Mouse (Mus musculus): ENCODE data around the gene 1700015F17Rik. TPM values are rescaled to one million over a fixed set of nuclear protein-coding genes. Genes with fewer than 3 reads are reported as not detected.

1700015F17Rik gene
- polyA plus RNA-seq, 1 experiment: not detected

- Histone ChIP-seq H3K4me3 (replicated peaks) (no peak overlapping the region), H3K9me3 (no peaks in the 10 kb centered on the region), H3K27me3 (replicated peaks) (no peaks in the 10 kb centered on the region), H3K4me1 (no peaks in the 10 kb centered on the region), H3K36me3 (replicated peaks; ENCODE audit: low read length) (peaks cover 32% of the 10 kb centered on the region)
- no peak for TF ChIP-seq FLI1 (IDR thresholded peaks at IDR 0.05; ENCODE audit: low read length)
- TF ChIP-seq GATA1 (IDR thresholded peaks at IDR 0.05; ENCODE audit: borderline replicate concordance, low read length): no peak
These were observed 22.6 kb upstream of the 1700015F17Rik start for GRCm38 (mm10) chr5:5501583-5501982.

- H3K4me3 ChIP-seq (replicated peaks): no peak overlapping the region
- H3K9me3 ChIP-seq: peaks cover 4% of the 10 kb centered on the region
- TF ChIP-seq FLI1 (IDR thresholded peaks at IDR 0.05; ENCODE audit: low read length): no peak
- no peak for TF ChIP-seq GATA1 (IDR thresholded peaks at IDR 0.05; ENCODE audit: borderline replicate concordance, low read length)
- peaks cover 9% of the 10 kb centered on the region for H3K4me1 ChIP-seq
- no peaks in the 10 kb centered on the region for H3K36me3 ChIP-seq (replicated peaks; ENCODE audit: low read length)
- peaks cover 5% of the 10 kb centered on the region for H3K27me3 ChIP-seq (replicated peaks)
These were observed 17.4 kb upstream of the 1700015F17Rik start for GRCm38 (mm10) chr5:5496393-5496792.

GRCm38 (mm10) chr5:5495042-5495441 is 16.1 kb upstream of the 1700015F17Rik start:
- Histone ChIP-seq H3K4me3 (replicated peaks) (no peak overlapping the region), H3K9me3 (peaks cover 4% of the 10 kb centered on the region), H3K27me3 (replicated peaks) (peaks cover 5% of the 10 kb centered on the region), H3K4me1 (peaks cover 9% of the 10 kb centered on the region), H3K36me3 (replicated peaks; ENCODE audit: low read length) (no peaks in the 10 kb centered on the region)
- no peak for TF ChIP-seq GATA1 (IDR thresholded peaks at IDR 0.05; ENCODE audit: borderline replicate concordance, low read length)
- no peak for TF ChIP-seq FLI1 (IDR thresholded peaks at IDR 0.05; ENCODE audit: low read length)

DNA sequence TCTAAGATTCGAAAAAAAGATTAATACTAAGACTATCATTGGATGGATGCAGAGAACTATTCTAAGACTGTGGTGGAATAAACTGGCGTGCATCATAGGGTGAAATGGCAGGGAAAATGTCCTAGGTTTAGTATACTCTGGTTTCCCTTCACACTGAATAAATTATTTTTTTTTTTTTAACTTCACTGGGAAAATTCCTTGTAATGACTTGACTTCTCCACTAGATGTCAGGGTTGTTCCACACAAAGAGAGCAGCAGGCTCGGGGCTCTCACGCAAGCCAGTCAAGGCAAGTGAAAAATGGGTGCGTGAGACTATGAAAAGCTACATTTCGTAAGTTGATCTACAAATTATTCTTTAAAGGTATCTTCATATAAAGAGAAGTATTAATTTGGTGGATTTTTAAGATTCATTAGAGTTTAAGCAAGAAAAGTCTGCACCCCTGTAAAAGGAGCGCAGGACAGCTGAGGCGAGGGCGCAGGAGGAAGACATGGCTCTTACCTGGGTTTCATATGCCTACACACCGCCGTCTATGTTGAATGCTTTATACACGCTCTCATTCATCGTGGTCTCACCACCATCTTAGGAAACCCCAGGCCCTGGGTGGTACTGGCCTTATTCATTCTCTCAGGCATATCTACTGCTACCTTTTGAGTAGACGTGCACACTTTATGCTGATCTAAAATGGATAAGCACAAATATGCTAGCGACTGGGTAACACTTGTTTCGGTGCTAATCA is 15.5 kb upstream of the 1700015F17Rik start:
- TF ChIP-seq FLI1 (IDR thresholded peaks at IDR 0.05; ENCODE audit: low read length): no peak
- no peak for TF ChIP-seq GATA1 (IDR thresholded peaks at IDR 0.05; ENCODE audit: borderline replicate concordance, low read length)
- peaks cover 4% of the 10 kb centered on the region for H3K9me3 ChIP-seq
- H3K36me3 ChIP-seq (replicated peaks; ENCODE audit: low read length): no peaks in the 10 kb centered on the region
- H3K4me3 ChIP-seq (replicated peaks): peak overlapping the region; percentile 59
- peaks cover 5% of the 10 kb centered on the region for H3K27me3 ChIP-seq (replicated peaks)
- H3K4me1 ChIP-seq: peaks cover 9% of the 10 kb centered on the region

DNA sequence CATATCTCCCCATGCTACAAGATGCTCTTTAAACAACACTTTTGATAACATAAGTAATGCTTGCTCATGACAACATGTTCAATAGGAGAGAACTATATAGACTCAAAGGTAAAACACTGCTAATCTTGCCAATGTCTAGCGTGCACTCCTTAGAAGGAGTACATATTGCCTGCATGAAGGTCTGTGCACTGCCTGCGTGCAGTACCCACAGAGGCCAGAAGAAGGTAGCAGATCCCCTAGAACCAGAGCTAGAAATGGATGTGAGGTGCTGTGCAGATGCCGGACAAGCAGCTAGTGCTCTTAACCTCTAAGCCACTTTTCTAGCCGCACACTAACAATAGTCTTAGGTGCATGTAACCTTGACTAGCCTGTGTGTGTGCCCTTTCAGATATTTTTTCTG is 13.2 kb upstream of the 1700015F17Rik start:
- H3K4me3 ChIP-seq (replicated peaks): no peak overlapping the region
- peaks cover 5% of the 10 kb centered on the region for H3K27me3 ChIP-seq (replicated peaks)
- peaks cover 9% of the 10 kb centered on the region for H3K4me1 ChIP-seq
- TF ChIP-seq GATA1 (IDR thresholded peaks at IDR 0.05; ENCODE audit: borderline replicate concordance, low read length) (no peak), FLI1 (IDR thresholded peaks at IDR 0.05; ENCODE audit: low read length) (no peak)
- H3K36me3 ChIP-seq (replicated peaks; ENCODE audit: low read length): no peaks in the 10 kb centered on the region
- H3K9me3 ChIP-seq: peaks cover 4% of the 10 kb centered on the region

DNA sequence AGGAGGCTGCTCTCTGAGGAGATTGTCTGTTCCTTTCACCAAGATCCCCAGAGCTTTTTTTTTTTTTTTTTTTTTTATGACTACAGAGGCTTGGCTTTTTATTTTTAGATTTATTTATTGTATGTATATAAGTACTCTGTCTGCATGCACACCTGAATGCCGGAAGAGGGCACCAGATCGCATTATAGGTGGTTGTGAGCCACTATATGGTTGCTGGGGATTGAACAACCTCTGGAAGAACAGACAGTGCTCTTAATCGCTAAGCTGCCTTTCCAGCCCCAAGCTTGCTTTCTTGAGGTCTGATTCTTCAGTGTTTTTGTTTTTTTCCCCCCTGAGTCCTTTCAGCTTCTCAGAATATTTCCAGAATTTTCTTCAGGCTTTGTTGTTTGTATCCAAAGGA is 7.1 kb upstream of the 1700015F17Rik start:
- Histone ChIP-seq H3K9me3 (no peaks in the 10 kb centered on the region), H3K4me1 (no peaks in the 10 kb centered on the region), H3K27me3 (replicated peaks) (no peaks in the 10 kb centered on the region), H3K4me3 (replicated peaks) (no peak overlapping the region), H3K36me3 (replicated peaks; ENCODE audit: low read length) (no peaks in the 10 kb centered on the region)
- TF ChIP-seq GATA1 (IDR thresholded peaks at IDR 0.05; ENCODE audit: borderline replicate concordance, low read length) (no peak), FLI1 (IDR thresholded peaks at IDR 0.05; ENCODE audit: low read length) (no peak)

GRCm38 (mm10) chr5:5483254-5483858 is 4.4 kb upstream of the 1700015F17Rik start:
- no peaks in the 10 kb centered on the region for H3K4me1 ChIP-seq
- H3K36me3 ChIP-seq (replicated peaks; ENCODE audit: low read length): no peaks in the 10 kb centered on the region
- no peak overlapping the region for H3K4me3 ChIP-seq (replicated peaks)
- H3K9me3 ChIP-seq: no peaks in the 10 kb centered on the region
- TF ChIP-seq GATA1 (IDR thresholded peaks at IDR 0.05; ENCODE audit: borderline replicate concordance, low read length) (no peak), FLI1 (IDR thresholded peaks at IDR 0.05; ENCODE audit: low read length) (no peak)
- no peaks in the 10 kb centered on the region for H3K27me3 ChIP-seq (replicated peaks)

- Histone ChIP-seq H3K4me1 (no peaks in the 10 kb centered on the region), H3K9me3 (no peaks in the 10 kb centered on the region), H3K36me3 (replicated peaks; ENCODE audit: low read length) (no peaks in the 10 kb centered on the region), H3K27me3 (replicated peaks) (no peaks in the 10 kb centered on the region), H3K4me3 (replicated peaks) (no peak overlapping the region)
- TF ChIP-seq GATA1 (IDR thresholded peaks at IDR 0.05; ENCODE audit: borderline replicate concordance, low read length): no peak
These were observed 2.7 kb upstream of the 1700015F17Rik start for GRCm38 (mm10) chr5:5481662-5482061.

DNA sequence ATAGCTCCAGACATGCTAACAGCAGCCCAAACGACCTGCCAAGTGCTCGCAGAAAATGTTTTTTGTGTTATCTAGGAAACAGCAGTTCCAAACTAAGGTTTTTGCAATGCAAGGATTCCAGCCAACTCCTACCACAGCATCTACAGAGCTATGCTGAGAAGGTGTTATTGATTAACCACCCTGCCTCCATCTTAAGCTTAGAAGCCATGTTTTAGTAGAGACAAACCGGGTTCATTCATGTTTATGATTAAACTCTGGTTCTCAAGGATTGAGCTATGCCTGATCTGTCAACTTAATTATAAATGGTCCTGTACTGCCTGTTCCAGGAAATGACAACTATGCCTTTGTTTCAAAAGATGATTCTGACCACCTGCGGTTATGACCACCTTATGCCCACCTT is 2.8 kb downstream of the 1700015F17Rik start:
- no peaks in the 10 kb centered on the region for H3K27me3 ChIP-seq (replicated peaks)
- no peak overlapping the region for H3K4me3 ChIP-seq (replicated peaks)
- no peaks in the 10 kb centered on the region for H3K9me3 ChIP-seq
- TF ChIP-seq FLI1 (IDR thresholded peaks at IDR 0.05; ENCODE audit: low read length) (no peak), GATA1 (IDR thresholded peaks at IDR 0.05; ENCODE audit: borderline replicate concordance, low read length) (no peak)
- H3K4me1 ChIP-seq: no peaks in the 10 kb centered on the region
- no peaks in the 10 kb centered on the region for H3K36me3 ChIP-seq (replicated peaks; ENCODE audit: low read length)

DNA sequence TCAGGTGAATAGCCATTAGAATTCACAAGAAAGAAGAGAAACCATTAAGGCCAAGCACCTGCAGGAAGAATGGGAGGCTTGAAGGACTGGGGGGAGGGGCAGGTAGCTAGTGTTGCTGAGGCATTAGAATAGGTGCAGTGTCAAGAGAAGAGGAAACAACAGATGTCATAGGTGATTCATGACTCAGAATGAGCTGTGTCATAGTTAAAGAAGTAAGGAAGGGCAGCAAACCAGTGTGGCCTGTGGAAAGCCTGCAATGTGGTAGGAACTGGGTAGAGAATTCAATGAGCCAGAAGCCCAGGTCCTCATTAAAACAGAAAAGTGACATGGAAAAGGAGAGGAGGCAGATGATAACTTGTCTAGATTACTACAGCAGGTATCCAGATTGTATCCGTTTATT is 13.7 kb downstream of the 1700015F17Rik start:
- no peak for TF ChIP-seq GATA1 (IDR thresholded peaks at IDR 0.05; ENCODE audit: borderline replicate concordance, low read length)
- TF ChIP-seq FLI1 (IDR thresholded peaks at IDR 0.05; ENCODE audit: low read length): no peak
- Histone ChIP-seq H3K4me3 (replicated peaks) (no peak overlapping the region), H3K36me3 (replicated peaks; ENCODE audit: low read length) (no peaks in the 10 kb centered on the region), H3K27me3 (replicated peaks) (no peaks in the 10 kb centered on the region), H3K9me3 (no peaks in the 10 kb centered on the region), H3K4me1 (no peaks in the 10 kb centered on the region)

Measured in megakaryocyte, embryonic 14.5 days (primary cell).